Comparison of ENCODE assay signal across 10 mouse cellular contexts in the genomic region with DNA sequence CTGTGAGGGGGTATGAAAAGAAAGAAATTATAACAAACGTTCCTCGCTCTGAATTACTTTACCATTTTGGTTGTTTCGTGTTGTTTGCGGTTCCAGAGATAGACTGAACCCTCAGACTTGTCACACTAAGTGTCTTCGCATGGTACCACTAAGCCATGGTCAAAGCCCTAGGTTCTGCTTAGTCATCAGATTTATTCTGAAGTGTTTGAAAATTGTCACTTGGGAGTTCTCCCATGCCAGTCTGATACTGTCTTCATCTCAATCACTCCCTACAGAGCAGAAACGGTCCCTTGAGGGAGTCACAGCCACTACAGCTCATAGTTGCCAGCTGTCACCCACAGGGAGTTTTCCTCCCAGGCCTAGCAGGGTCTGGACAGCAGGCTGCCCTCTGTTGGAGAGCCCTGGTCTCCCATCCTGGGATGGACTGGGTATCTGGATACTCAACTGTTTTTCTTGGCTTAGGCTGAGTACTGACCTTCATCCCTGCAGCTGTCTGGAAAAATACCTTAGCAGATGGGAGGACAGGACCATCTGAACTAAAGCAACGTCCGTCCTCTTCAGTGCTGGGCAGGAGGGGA. TPM values are rescaled to one million over a fixed set of nuclear protein-coding genes. Genes with fewer than 3 reads are reported as not detected.
DNase-seq lines count a peak whose midpoint lies in the region; ATAC-seq and TF ChIP-seq lines count a peak whose summit lies in the region.
"Had no signal": no experiment of that assay in that cellular context is flagged by ENCODE, and none has a peak within 500 bp of the region (broad histone marks: within the 10 kb centered on the region; RNA-seq: fewer than 3 reads in every experiment).

No protein-coding gene starts in this region.

- TF ChIP-seq CTCF in left cerebral cortex, adult 2 months (IDR thresholded peaks at IDR 0.05), result peak; percentile 46
- TF ChIP-seq CTCF in bone marrow macrophage, adult 2 months (IDR thresholded peaks at IDR 0.05; ENCODE audit: low read depth, low read length), result peak; percentile 25; the same call in 1 of the 2 replicates

- H3K9me3 ChIP-seq in lung, embryonic 16.5 days (ENCODE audit: control insufficient read depth, low read length), result no peaks in the 10 kb centered on the region
- H3K9me3 ChIP-seq: hindbrain, embryonic 15.5 days; stomach, embryonic 15.5 days had no signal

- no peak overlapping the region for H3K4me3 ChIP-seq in left cerebral cortex, adult 2 months
- H3K4me3 ChIP-seq in bone marrow macrophage, adult 2 months (ENCODE audit: insufficient read depth, low read length), result no peak overlapping the region
- no peak overlapping the region for H3K4me3 ChIP-seq in lung, embryonic 16.5 days (ENCODE audit: low read length)
- H3K4me3 ChIP-seq: hindbrain, embryonic 15.5 days; stomach, embryonic 15.5 days had no signal

- H3K27ac ChIP-seq in left cerebral cortex, adult 2 months, result peak overlapping the region; percentile 33
- H3K27ac ChIP-seq in bone marrow macrophage, adult 2 months (ENCODE audit: insufficient read depth, low read depth, low read length), result no peak overlapping the region
- H3K27ac ChIP-seq in lung, embryonic 16.5 days (ENCODE audit: low read length), result no peak overlapping the region
- H3K27ac ChIP-seq: hindbrain, embryonic 15.5 days; stomach, embryonic 15.5 days had no signal

- no peak for ATAC-seq in cerebellum, adult (ENCODE audit: insufficient number of reproducible peaks, low FRiP score, low TSS enrichment)
- ATAC-seq in lung, embryonic 16.5 days (ENCODE audit: low read depth), result 0 out of 2 replicates have a peak, but pooled peaks have one; percentile 31
- no peak for ATAC-seq in erythroid progenitor cell, adult 5-6 weeks (replicated peaks; ENCODE audit: low FRiP score, poor library complexity, severe bottlenecking)

- no peak overlapping the region for H3K9ac ChIP-seq in lung, embryonic 16.5 days (ENCODE audit: low read length)
- H3K9ac ChIP-seq: hindbrain, embryonic 15.5 days; stomach, embryonic 15.5 days had no signal

- intact Hi-C loops in left cerebral cortex, adult 2 months (cut with DNase I), result loop anchor here (1.0 to 2.0 kb wide), 3 partner anchors 16 to 104 kb away; partner anchors contain the start of gene Pip4k2c

- peaks cover 16% of the 10 kb centered on the region for H3K4me1 ChIP-seq in bone marrow macrophage, adult 2 months (ENCODE audit: control insufficient read depth, insufficient read depth, low read length)
- no peaks in the 10 kb centered on the region for H3K4me1 ChIP-seq in lung, embryonic 16.5 days (replicated peaks; ENCODE audit: control insufficient read depth, insufficient read depth, low read length)
- H3K4me1 ChIP-seq: hindbrain, embryonic 15.5 days; stomach, embryonic 15.5 days had no signal

- no peaks in the 10 kb centered on the region for H3K27me3 ChIP-seq in lung, embryonic 16.5 days (ENCODE audit: control insufficient read depth, insufficient read depth, low read depth, low read length)
- H3K27me3 ChIP-seq: hindbrain, embryonic 15.5 days; stomach, embryonic 15.5 days had no signal

- DNase-seq in cerebellum, adult 9-11 months, result peak; percentile 42
- DNase-seq in left cerebral cortex, adult 2 months (ENCODE audit: extremely low spot score in 1 of 2, low spot score in 2 of 2), result no peak
- no peak for DNase-seq in left cerebral cortex, adult 8-10 months (ENCODE audit: low spot score in 2 of 2)
- no peak for DNase-seq in thymus, postnatal 4 days

- TF ChIP-seq POLR2A in bone marrow macrophage, adult 2 months (IDR thresholded peaks at IDR 0.05; ENCODE audit: borderline replicate concordance, low read depth, low read length), result no peak

- no peaks in the 10 kb centered on the region for H3K36me3 ChIP-seq in lung, embryonic 16.5 days (ENCODE audit: control insufficient read depth, insufficient read depth, low read length)
- H3K36me3 ChIP-seq: stomach, embryonic 15.5 days had no signal

- 63% methylated on average over 8 of the region's 8 CpGs for WGBS in lung, embryonic 16.5 days

- no peak overlapping the region for H3K4me2 ChIP-seq in lung, embryonic 16.5 days (ENCODE audit: low read depth, low read length)
- H3K4me2 ChIP-seq: hindbrain, embryonic 15.5 days; stomach, embryonic 15.5 days had no signal

RNA-seq across cellular contexts. Expression of gene Pip4k2c, which starts 15.0 kb away (rescaled TPM):
- 100 to 1,000 TPM; 113 to 115 TPM for total RNA-seq in left cerebral cortex, adult 2 months (2021)
- 100 to 1,000 TPM; 104 to 112 (median 106) TPM for total RNA-seq in left cerebral cortex, adult 8-10 months (2022)
- polyA plus RNA-seq in bone marrow macrophage, adult 2 months (2012; ENCODE audit: insufficient read depth, insufficient read length, missing spikeins), result 34.5 and 35.0 TPM in 2 replicates
- polyA plus RNA-seq in lung, embryonic 16.5 days (2015; fragmentation: Nextera tagmentation; extraction: Ambion mirVana), result 30.0 and 30.8 TPM in 2 replicates
- 31.4 and 61.6 TPM in 2 replicates for total RNA-seq in erythroid progenitor cell, adult 5-6 weeks (2015; ENCODE audit: low replicate concordance)
- 37.8 and 46.2 TPM in 2 replicates for total RNA-seq in erythroid progenitor cell, adult 5-6 weeks (2017; ENCODE audit: low replicate concordance)

RNA-seq across cellular contexts. Expression of gene Dtx3, which starts 30.9 kb away (rescaled TPM):
- 100 to 1,000 TPM; 207 to 223 TPM for total RNA-seq in left cerebral cortex, adult 2 months (2021)
- 100 to 1,000 TPM; 211 to 218 (median 216) TPM for total RNA-seq in left cerebral cortex, adult 8-10 months (2022)
- polyA plus RNA-seq in bone marrow macrophage, adult 2 months (2012; ENCODE audit: insufficient read depth, insufficient read length, missing spikeins), result 60.1 and 68.7 TPM in 2 replicates
- polyA plus RNA-seq in lung, embryonic 16.5 days (2015; fragmentation: Nextera tagmentation; extraction: Ambion mirVana), result 72.9 and 74.8 TPM in 2 replicates
- 18.9 and 22.0 TPM in 2 replicates for total RNA-seq in erythroid progenitor cell, adult 5-6 weeks (2015; ENCODE audit: low replicate concordance)
- total RNA-seq in erythroid progenitor cell, adult 5-6 weeks (2017; ENCODE audit: low replicate concordance), result 6.3 and 11.9 TPM in 2 replicates

RNA-seq across cellular contexts. Expression of gene Arhgef25, which starts 36.5 kb away (rescaled TPM):
- 100 to 1,000 TPM; 198 to 208 TPM for total RNA-seq in left cerebral cortex, adult 2 months (2021)
- total RNA-seq in left cerebral cortex, adult 8-10 months (2022), result 100 to 1,000 TPM; 153 to 178 (median 174) TPM
- 1.3 TPM in 1 of 2 replicates, not detected in the other for polyA plus RNA-seq in bone marrow macrophage, adult 2 months (2012; ENCODE audit: insufficient read depth, insufficient read length, missing spikeins)
- 60.3 and 65.0 TPM in 2 replicates for polyA plus RNA-seq in lung, embryonic 16.5 days (2015; fragmentation: Nextera tagmentation; extraction: Ambion mirVana)
- 0.72 TPM in 1 of 2 replicates, not detected in the other for total RNA-seq in erythroid progenitor cell, adult 5-6 weeks (2015; ENCODE audit: low replicate concordance)
- 0.13 and 10.1 TPM in 2 replicates for total RNA-seq in erythroid progenitor cell, adult 5-6 weeks (2017; ENCODE audit: low replicate concordance)

RNA-seq across cellular contexts. Expression of gene Kif5a, which starts 36.7 kb away (rescaled TPM):
- total RNA-seq in left cerebral cortex, adult 2 months (2021), result 1,000 to 10,000 TPM; 1,016 to 1,023 TPM
- 1,000 to 10,000 TPM; 1,113 to 1,308 (median 1,238) TPM for total RNA-seq in left cerebral cortex, adult 8-10 months (2022)
- polyA plus RNA-seq in bone marrow macrophage, adult 2 months (2012; ENCODE audit: insufficient read depth, insufficient read length, missing spikeins), result 2.3 and 2.5 TPM in 2 replicates
- 1.2 TPM in 2 replicates for polyA plus RNA-seq in lung, embryonic 16.5 days (2015; fragmentation: Nextera tagmentation; extraction: Ambion mirVana)
- total RNA-seq in erythroid progenitor cell, adult 5-6 weeks (2015; ENCODE audit: low replicate concordance), result not detected in 2 replicates
- total RNA-seq in erythroid progenitor cell, adult 5-6 weeks (2017; ENCODE audit: low replicate concordance), result not detected in 2 replicates

RNA-seq across cellular contexts. Expression of gene Dctn2, which starts 39.8 kb away (rescaled TPM):
- total RNA-seq in left cerebral cortex, adult 2 months (2021), result 100 to 1,000 TPM; 254 to 259 TPM
- total RNA-seq in left cerebral cortex, adult 8-10 months (2022), result 100 to 1,000 TPM; 254 to 263 (median 254) TPM
- polyA plus RNA-seq in bone marrow macrophage, adult 2 months (2012; ENCODE audit: insufficient read depth, insufficient read length, missing spikeins), result 119 and 121 TPM in 2 replicates
- polyA plus RNA-seq in lung, embryonic 16.5 days (2015; fragmentation: Nextera tagmentation; extraction: Ambion mirVana), result 183 and 194 TPM in 2 replicates
- 72.9 and 75.0 TPM in 2 replicates for total RNA-seq in erythroid progenitor cell, adult 5-6 weeks (2015; ENCODE audit: low replicate concordance)
- total RNA-seq in erythroid progenitor cell, adult 5-6 weeks (2017; ENCODE audit: low replicate concordance), result 64.0 and 70.5 TPM in 2 replicates

Comparison
In these comparisons a context has a peak if more than half of its experiments do, and no peak if none do; other contexts are left out.
1. RNA of gene Dtx3, which starts 30.9 kb away (total RNA-seq): 207 to 223 TPM in left cerebral cortex, adult 2 months and 211 to 218 TPM in left cerebral cortex, adult 8-10 months; 6.3 to 22.0 TPM in erythroid progenitor cell, adult 5-6 weeks; every median in the first group is over 4 times any median in the second.
2. RNA of gene Arhgef25, which starts 36.5 kb away (total RNA-seq): 198 to 208 TPM in left cerebral cortex, adult 2 months and 153 to 178 TPM in left cerebral cortex, adult 8-10 months; 0.13 to 10.1 TPM in erythroid progenitor cell, adult 5-6 weeks; every median in the first group is over 10 times any median in the second.